Mouse (Mus musculus): ENCODE measurements around the gene H2-M10.4.

GRCm38 (mm10) chr17:36503910-36504309 lies 41.8 kb upstream of the H2-M10.4 start:
- TF ChIP-seq CTCF (IDR thresholded peaks at IDR 0.05; ENCODE audit: borderline replicate concordance, insufficient read depth, low read depth, low read length), result no peak
- no peak for TF ChIP-seq POLR2A (IDR thresholded peaks at IDR 0.05; ENCODE audit: borderline replicate concordance, insufficient read depth, low read length)

Data from cerebellum, adult 2 months (tissue).